22 mouse cellular contexts compared by ENCODE assay signal in genomic region chr1:180338358-180338757, GRCm38 (mm10). TPM values are rescaled to one million over a fixed set of nuclear protein-coding genes. Genes with fewer than 3 reads are reported as not detected.
DNase-seq lines count a peak whose midpoint lies in the region; ATAC-seq lines count a peak whose summit lies in the region.
"Had no signal": no experiment of that assay in that cellular context is flagged by ENCODE, and none has a peak within 500 bp of the region (broad histone marks: within the 10 kb centered on the region; RNA-seq: fewer than 3 reads in every experiment).

No protein-coding gene starts in this region.

- no peak overlapping the region for H3K4me2 ChIP-seq in hindbrain, embryonic 13.5 days
- H3K4me2 ChIP-seq: embryonic facial prominence, embryonic 15.5 days; hindbrain, embryonic 15.5 days had no signal

- WGBS in hindbrain, embryonic 13.5 days, result 84% methylated on average over 8 of the region's 8 CpGs

- H3K27ac ChIP-seq in hindbrain, embryonic 13.5 days, result no peak overlapping the region
- H3K27ac ChIP-seq: embryonic facial prominence, embryonic 15.5 days; forebrain, embryonic 10.5 days; heart, embryonic 10.5 days; hindbrain, embryonic 10.5 days; hindbrain, embryonic 15.5 days had no signal

- DNase-seq in CD4-positive helper T cell, adult 2 months (ENCODE audit: low read depth, low spot score), result peak; percentile 82
- DNase-seq in CD4-positive, CD25-positive, alpha-beta regulatory T cell, adult 2 months (ENCODE audit: low read depth, low spot score), result peak; percentile 68
- DNase-seq in naive thymus-derived CD4-positive, alpha-beta T cell, adult 2 months (ENCODE audit: low read depth), result peak; percentile 77
- no peak for DNase-seq in thymus, adult 18-20 months
- DNase-seq: adrenal gland, postnatal 25 days; cerebellum, adult 11 months; cerebellum, adult 8-10 months; cerebellum, postnatal 14 days; embryo, embryonic 11 days; gastrocnemius, postnatal 10 days; heart, postnatal 14 days; kidney, adult 11 months had no signal

- peak; percentile 30 for ATAC-seq in activated CD4-positive, CD25-positive, alpha-beta regulatory T cell, adult 4 months
- no peak for ATAC-seq in hindbrain, embryonic 13.5 days (ENCODE audit: low FRiP score)
- ATAC-seq: forebrain, embryonic 14.5 days had no signal

- H3K4me3 ChIP-seq in hindbrain, embryonic 13.5 days, result no peak overlapping the region
- H3K4me3 ChIP-seq: embryonic facial prominence, embryonic 15.5 days; erythroblast, embryonic 14.5 days; forebrain, embryonic 10.5 days; heart, embryonic 10.5 days; hindbrain, embryonic 10.5 days; hindbrain, embryonic 15.5 days had no signal

- H3K9me3 ChIP-seq in hindbrain, embryonic 13.5 days, result no peaks in the 10 kb centered on the region
- H3K9me3 ChIP-seq: embryonic facial prominence, embryonic 15.5 days; forebrain, embryonic 10.5 days; heart, embryonic 10.5 days; hindbrain, embryonic 10.5 days; hindbrain, embryonic 15.5 days had no signal

- H3K9ac ChIP-seq in hindbrain, embryonic 13.5 days, result no peak overlapping the region
- H3K9ac ChIP-seq: embryonic facial prominence, embryonic 15.5 days; hindbrain, embryonic 15.5 days had no signal

- peaks cover 24% of the 10 kb centered on the region for H3K4me1 ChIP-seq in hindbrain, embryonic 13.5 days (replicated peaks)

- no peaks in the 10 kb centered on the region for H3K36me3 ChIP-seq in hindbrain, embryonic 13.5 days
- H3K36me3 ChIP-seq: embryonic facial prominence, embryonic 15.5 days; hindbrain, embryonic 15.5 days had no signal

- H3K27me3 ChIP-seq in hindbrain, embryonic 13.5 days, result peaks cover 18% of the 10 kb centered on the region
- H3K27me3 ChIP-seq: CH12.LX; embryonic facial prominence, embryonic 15.5 days had no signal

RNA-seq across cellular contexts. Expression of gene Itpkb, which starts 8.1 kb away (rescaled TPM):
- polyA plus RNA-seq in activated CD4-positive, CD25-positive, alpha-beta regulatory T cell, adult 4 months (2017; shearing (Covaris generic)), result 10 to 100 TPM; 29.8 to 38.2 TPM
- 2.6 and 3.4 TPM in 2 replicates for polyA plus RNA-seq in hindbrain, embryonic 13.5 days (2015; fragmentation: Nextera tagmentation; extraction: Ambion mirVana)

Comparison
In these comparisons a context has a peak if more than half of its experiments do, and no peak if none do; other contexts are left out.
1. DNase-seq: peak in CD4-positive helper T cell, adult 2 months (single experiment), CD4-positive, CD25-positive, alpha-beta regulatory T cell, adult 2 months (single experiment) and naive thymus-derived CD4-positive, alpha-beta T cell, adult 2 months (single experiment); none in thymus, adult 18-20 months (0 of 2).